Mouse (Mus musculus) brain, embryonic 14.5 days (tissue): ENCODE measurements around the gene Dkk3.
"Not testable (repeated sequence)": the region's sequence is repeated elsewhere in the genome, so short reads cannot be mapped to it uniquely, and the experiment has no call there.

Experiments used
- CTCF ChIP-seq: fragments of 200-500 bp; IDR thresholded peaks from 2 replicates; pipeline ENCODE4 v1.5.1; 2012; ENCODE audit warnings: inconsistent platforms, mild to moderate bottlenecking, moderate library complexity, borderline replicate concordance; ENCODE audit not compliant: insufficient read depth, insufficient read length; ENCODE audit errors: extremely low read depth
- POLR2A ChIP-seq: fragments of 200-500 bp; IDR thresholded peaks from 2 replicates; pipeline ENCODE4 v1.6.1; 2012; ENCODE audit warnings: mild to moderate bottlenecking, inconsistent platforms, borderline replicate concordance; ENCODE audit not compliant: poor library complexity, insufficient read depth, insufficient read length, severe bottlenecking; ENCODE audit errors: extremely low read depth

DNA sequence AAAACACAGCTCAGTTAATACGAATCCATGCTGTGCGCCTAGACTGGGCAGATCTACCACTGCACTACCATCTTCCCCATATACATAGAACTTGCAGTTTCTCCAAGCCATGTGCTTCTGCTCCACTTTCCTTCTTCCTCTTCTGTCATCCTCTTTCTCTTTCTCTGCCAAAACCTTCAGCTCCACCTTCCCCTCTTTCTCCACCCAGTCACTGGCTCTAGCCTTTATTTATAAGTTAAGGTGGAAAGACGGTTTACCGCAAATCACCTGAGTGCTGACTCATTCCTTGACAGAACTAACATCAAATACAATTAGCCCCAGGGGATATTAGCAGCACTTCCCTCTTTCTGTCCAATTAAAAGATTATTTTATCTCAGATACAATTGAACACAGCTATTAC is 63.9 kb downstream of the Dkk3 start:
- TF ChIP-seq CTCF, POLR2A: not testable (repeated sequence)
